Mouse (Mus musculus) myocyte (in vitro differentiated cells): ENCODE measurements around the gene Ireb2.

Experiments
- MAX ChIP-seq: IDR thresholded peaks from one replicate; pipeline ENCODE4 v1.6.1; 2011; ENCODE audit warnings: low read depth, mild to moderate bottlenecking, control low read depth
- MYOD1 ChIP-seq, 3 experiments: IDR thresholded peaks; one replicate each; pipeline ENCODE4 v1.6.1; 2011; ENCODE audit warnings: control low read depth in 2 of 3, low read depth in 2 of 3, mild to moderate bottlenecking in 2 of 3, moderate library complexity in 1 of 3; ENCODE audit not compliant: insufficient read length in 2 of 3, control insufficient read depth in 1 of 3
- POLR2A ChIP-seq: IDR thresholded peaks from one replicate; pipeline ENCODE4 v1.6.1; 2011; ENCODE audit warnings: low read depth, mild to moderate bottlenecking, control low read depth, moderate library complexity; ENCODE audit not compliant: insufficient read length
- POLR2AphosphoS2 ChIP-seq: IDR thresholded peaks from one replicate; pipeline ENCODE4 v1.6.1; 2011; ENCODE audit warnings: low read depth, control low read depth; ENCODE audit not compliant: insufficient read length
- REST ChIP-seq: IDR thresholded peaks from one replicate; pipeline ENCODE4 v1.6.1; 2011; ENCODE audit warnings: mild to moderate bottlenecking, control low read depth, moderate library complexity; ENCODE audit not compliant: insufficient read depth, insufficient read length
- SRF ChIP-seq: IDR thresholded peaks from one replicate; pipeline ENCODE4 v1.6.1; 2011; ENCODE audit warnings: low read depth; ENCODE audit not compliant: control insufficient read depth, insufficient read length

DNA sequence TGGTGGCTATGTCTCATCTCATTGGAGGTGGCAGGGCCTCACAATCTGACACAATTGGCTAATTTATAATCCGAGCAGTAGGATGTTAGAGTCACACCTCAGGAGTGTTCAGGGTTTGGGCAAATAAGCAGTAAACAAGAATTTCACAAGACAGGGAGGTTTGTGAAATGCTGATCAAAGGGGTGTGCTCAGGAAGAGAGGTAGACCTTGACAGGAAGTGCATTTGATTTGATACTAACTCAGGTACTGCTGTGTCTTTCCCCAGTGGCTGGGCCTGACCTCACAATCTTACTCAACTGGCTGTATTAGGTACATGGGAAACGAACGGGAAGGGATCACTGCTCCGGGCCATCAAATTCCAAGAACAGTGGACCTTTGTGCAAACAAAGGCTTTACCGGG lies 21.3 kb upstream of the Ireb2 start:
- TF ChIP-seq POLR2A (no peak), SRF (no peak), MAX (no peak), POLR2AphosphoS2 (no peak), MYOD1 (IDR thresholded peaks at IDR 0.05; ENCODE audit: control insufficient read depth in 1 of 3, insufficient read length in 2 of 3, low read depth in 2 of 3) (no peak), REST (no peak)
